Mouse (Mus musculus) brain, embryonic 14.5 days (tissue): Measurements from ENCODE around the gene Adam10.

ENCODE experiments used
- CTCF ChIP-seq: fragments of 200-500 bp; IDR thresholded peaks from 2 replicates; pipeline ENCODE4 v1.5.1; 2012; ENCODE audit warnings: inconsistent platforms, mild to moderate bottlenecking, moderate library complexity, borderline replicate concordance; ENCODE audit not compliant: insufficient read depth, insufficient read length; ENCODE audit errors: extremely low read depth
- POLR2A ChIP-seq: fragments of 200-500 bp; IDR thresholded peaks from 2 replicates; pipeline ENCODE4 v1.6.1; 2012; ENCODE audit warnings: mild to moderate bottlenecking, inconsistent platforms, borderline replicate concordance; ENCODE audit not compliant: poor library complexity, insufficient read depth, insufficient read length, severe bottlenecking; ENCODE audit errors: extremely low read depth

- TF ChIP-seq CTCF (no peak), POLR2A (no peak)
Observed at GRCm38 (mm10) chr9:70675961-70676360, 2.8 kb upstream of the Adam10 start.
